Mouse (Mus musculus): Measurements from ENCODE around the gene Olfr285. TPM values are rescaled to one million over a fixed set of nuclear protein-coding genes. Genes with fewer than 3 reads are reported as not detected.

Gene Olfr285
- polyA plus RNA-seq, 1 experiment from 2014 or later: not detected

Other genes starting within 250 kb of the Olfr285 start
- 21.1 and 22.7 TPM in 2 replicates for gene Pfkm, start 224.8 kb downstream of the Olfr285 start, polyA plus RNA-seq (2015; fragmentation: Nextera tagmentation; extraction: Ambion mirVana)
- 12.5 and 12.9 TPM in 2 replicates for gene Senp1, start 223.6 kb downstream of the Olfr285 start, polyA plus RNA-seq (2015; fragmentation: Nextera tagmentation; extraction: Ambion mirVana)
- gene Asb8, start 151.7 kb downstream of the Olfr285 start, polyA plus RNA-seq (2015; fragmentation: Nextera tagmentation; extraction: Ambion mirVana): 22.3 and 22.8 TPM in 2 replicates
- 0.07 TPM in 1 of 2 replicates, not detected in the other for gene Ccdc184, start 150.2 kb downstream of the Olfr285 start, polyA plus RNA-seq (2015; fragmentation: Nextera tagmentation; extraction: Ambion mirVana)
- gene Olfr288, start 121.8 kb downstream of the Olfr285 start, polyA plus RNA-seq (2015; fragmentation: Nextera tagmentation; extraction: Ambion mirVana): not detected in 2 replicates
- not detected in 2 replicates for gene Gm44579, start 96.4 kb downstream of the Olfr285 start, polyA plus RNA-seq (2015; fragmentation: Nextera tagmentation; extraction: Ambion mirVana)
- not detected in 2 replicates for gene Olfr287, start 96.3 kb downstream of the Olfr285 start, polyA plus RNA-seq (2015; fragmentation: Nextera tagmentation; extraction: Ambion mirVana)
- not detected in 2 replicates for gene Olfr286, start 82.9 kb downstream of the Olfr285 start, polyA plus RNA-seq (2015; fragmentation: Nextera tagmentation; extraction: Ambion mirVana)
- not detected in 2 replicates for gene H1fnt, start 60.1 kb downstream of the Olfr285 start, polyA plus RNA-seq (2015; fragmentation: Nextera tagmentation; extraction: Ambion mirVana)
- 0.14 and 0.15 TPM in 2 replicates for gene Zfp641, start 21.2 kb downstream of the Olfr285 start, polyA plus RNA-seq (2015; fragmentation: Nextera tagmentation; extraction: Ambion mirVana)
- gene Olfr284, start 23.6 kb upstream of the Olfr285 start, polyA plus RNA-seq (2015; fragmentation: Nextera tagmentation; extraction: Ambion mirVana): not detected in 2 replicates
- gene Olfr283, start 63.6 kb upstream of the Olfr285 start, polyA plus RNA-seq (2015; fragmentation: Nextera tagmentation; extraction: Ambion mirVana): not detected in 2 replicates
- not detected in 2 replicates for gene Olfr282, start 113.9 kb upstream of the Olfr285 start, polyA plus RNA-seq (2015; fragmentation: Nextera tagmentation; extraction: Ambion mirVana)
- gene Olfr281, start 135.2 kb upstream of the Olfr285 start, polyA plus RNA-seq (2015; fragmentation: Nextera tagmentation; extraction: Ambion mirVana): not detected in 2 replicates
- gene OR5BS1P, start 152.5 kb upstream of the Olfr285 start, polyA plus RNA-seq (2015; fragmentation: Nextera tagmentation; extraction: Ambion mirVana): not detected in 2 replicates
- gene Lalba, start 165.4 kb upstream of the Olfr285 start, polyA plus RNA-seq (2015; fragmentation: Nextera tagmentation; extraction: Ambion mirVana): not detected in 2 replicates
- not detected in 2 replicates for gene Olfr279, start 175.0 kb upstream of the Olfr285 start, polyA plus RNA-seq (2015; fragmentation: Nextera tagmentation; extraction: Ambion mirVana)
- 28.3 and 28.5 TPM in 2 replicates for gene Kansl2, start 216.9 kb upstream of the Olfr285 start, polyA plus RNA-seq (2015; fragmentation: Nextera tagmentation; extraction: Ambion mirVana)

All from liver, embryonic 16.5 days (tissue).